Mouse (Mus musculus) lung, postnatal 0 days (tissue): ENCODE measurements around the gene Fam169b.

Experiments used
- CTCF ChIP-seq: IDR thresholded peaks from 2 replicates; pipeline ENCODE4 v1.5.1; 2016; ENCODE audit warnings: antibody characterized with exemption, mild to moderate bottlenecking
- EP300 ChIP-seq: IDR thresholded peaks from 2 replicates; pipeline ENCODE4 v1.6.1; 2016; ENCODE audit warnings: antibody characterized with exemption, mild to moderate bottlenecking, control low read depth

GRCm38 (mm10) chr7:68274218-68274617 lies 579 bp downstream of the Fam169b start:
- no peak for TF ChIP-seq CTCF
- TF ChIP-seq EP300 = no peak
